Mouse (Mus musculus) C2C12 (cell line): Measurements from ENCODE around the gene Dst. TPM values are rescaled to one million over a fixed set of nuclear protein-coding genes. Genes with fewer than 3 reads are reported as not detected.

Experiments used
- H3K27me3 ChIP-seq: one replicate; pipeline ENCODE4 v1.6.1; 2011; ENCODE audit not compliant: control insufficient read depth, insufficient read depth, insufficient read length
- H3K36me3 ChIP-seq: one replicate; pipeline ENCODE4 v1.6.1; 2011; ENCODE audit not compliant: control insufficient read depth, insufficient read depth
- H3K4me3 ChIP-seq: one replicate; pipeline ENCODE4 v1.5.1; 2011; ENCODE audit warnings: mild to moderate bottlenecking, control low read depth; ENCODE audit not compliant: poor library complexity, insufficient read depth, severe bottlenecking
- H3K79me2 ChIP-seq: one replicate; pipeline ENCODE4 v1.6.1; 2011; ENCODE audit not compliant: control insufficient read depth, insufficient read depth
- H3K79me3 ChIP-seq: one replicate; pipeline ENCODE4 v1.6.1; 2011; ENCODE audit warnings: low read depth, control low read depth
- H3ac ChIP-seq: one replicate; pipeline ENCODE3; 2011; ENCODE audit warnings: low read depth; ENCODE audit not compliant: control insufficient read depth, insufficient read length
- CEBPB ChIP-seq: IDR thresholded peaks from one replicate; pipeline ENCODE4 v1.6.1; 2011; ENCODE audit warnings: low read depth, mild to moderate bottlenecking, control low read depth, moderate library complexity
- CTCF ChIP-seq: IDR thresholded peaks from one replicate; pipeline ENCODE4 v1.5.1; 2011; ENCODE audit not compliant: control insufficient read depth, insufficient read depth, insufficient read length
- FOSL1 ChIP-seq: IDR thresholded peaks from one replicate; pipeline ENCODE4 v1.8.0; 2011; ENCODE audit warnings: mild to moderate bottlenecking, low read length; ENCODE audit not compliant: poor library complexity, insufficient read depth, severe bottlenecking
- MAX ChIP-seq: IDR thresholded peaks from one replicate; pipeline ENCODE4 v1.6.1; 2011; ENCODE audit warnings: mild to moderate bottlenecking, control low read depth
- MYOD1 ChIP-seq: IDR thresholded peaks from one replicate; pipeline ENCODE4 v1.6.1; 2011; ENCODE audit warnings: low read depth; ENCODE audit not compliant: control insufficient read depth, insufficient read length
- MYOG ChIP-seq: IDR thresholded peaks from one replicate; pipeline ENCODE4 v1.6.1; 2011; ENCODE audit not compliant: control insufficient read depth, insufficient read length; ENCODE audit errors: extremely low read depth
- USF1 ChIP-seq: IDR thresholded peaks from one replicate; pipeline ENCODE4 v1.6.1; 2011; ENCODE audit warnings: low read depth, mild to moderate bottlenecking, control low read depth, moderate library complexity
- polyA plus RNA-seq: library from polyadenylated mRNA; unstranded; fragments of >200 nt; fragmentation: generic; extraction: Trizol; gene quantifications from one replicate; pipeline ENCODE4 v1.2.1, GENCODE M21; 2012; ENCODE audit warnings: missing spikeins

Dst gene
- polyA plus RNA-seq, 1 experiment, result 26.5 TPM

- Histone ChIP-seq H3ac (no peak overlapping the region), H3K4me3 (no peak overlapping the region), H3K79me2 (peaks cover 63% of the 10 kb centered on the region), H3K79me3 (peaks cover 47% of the 10 kb centered on the region), H3K27me3 (no peaks in the 10 kb centered on the region), H3K36me3 (no peaks in the 10 kb centered on the region)
- TF ChIP-seq MYOG (no peak), USF1 (no peak), MYOD1 (no peak), CEBPB (no peak), CTCF (no peak), FOSL1 (no peak), MAX (no peak)
Observed at GRCm38 (mm10) chr1:34076701-34077421, 168.8 kb downstream of the Dst start.

- Histone ChIP-seq H3ac (no peak overlapping the region), H3K4me3 (no peak overlapping the region), H3K79me2 (peaks cover 57% of the 10 kb centered on the region), H3K27me3 (no peaks in the 10 kb centered on the region), H3K36me3 (no peaks in the 10 kb centered on the region), H3K79me3 (peaks cover 41% of the 10 kb centered on the region)
- TF ChIP-seq MYOG, result no peak
- TF ChIP-seq FOSL1, result no peak
- no peak for TF ChIP-seq USF1
- no peak for TF ChIP-seq MYOD1
- TF ChIP-seq CTCF, result no peak
- no peak for TF ChIP-seq MAX
- TF ChIP-seq CEBPB, result no peak
Observed at GRCm38 (mm10) chr1:34077422-34077790, 169.4 kb downstream of the Dst start.

GRCm38 (mm10) chr1:34077941-34078340 lies 169.9 kb downstream of the Dst start:
- TF ChIP-seq MYOG (no peak), FOSL1 (no peak), CEBPB (no peak), MAX (no peak), CTCF (no peak)
- Histone ChIP-seq H3K79me3 (peaks cover 37% of the 10 kb centered on the region), H3ac (no peak overlapping the region), H3K36me3 (no peaks in the 10 kb centered on the region), H3K27me3 (no peaks in the 10 kb centered on the region), H3K79me2 (peaks cover 52% of the 10 kb centered on the region), H3K4me3 (no peak overlapping the region)

DNA sequence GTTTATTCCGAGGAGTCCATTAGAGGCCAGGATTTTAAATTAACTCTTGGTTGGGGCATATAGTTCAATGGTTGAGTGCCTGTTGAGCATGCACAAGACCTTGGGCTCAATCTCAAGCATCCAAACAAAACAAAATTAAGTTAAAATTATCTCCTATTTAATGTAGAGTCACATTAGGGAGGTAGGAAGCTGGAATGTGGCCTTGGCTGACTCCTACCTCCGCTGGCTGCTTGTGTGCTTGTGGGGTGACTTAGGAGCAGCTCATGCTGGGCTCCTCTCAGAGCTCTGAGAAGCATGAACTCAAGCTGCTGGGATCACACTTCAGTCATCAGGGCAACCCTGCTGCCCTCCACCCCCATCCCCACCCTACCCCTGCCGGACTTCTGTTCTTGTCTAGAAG lies 181.0 kb downstream of the Dst start:
- TF ChIP-seq MAX, result no peak
- no peak for TF ChIP-seq USF1
- H3K4me3 ChIP-seq, result no peak overlapping the region
- peaks cover 45% of the 10 kb centered on the region for H3K36me3 ChIP-seq
- peaks cover 65% of the 10 kb centered on the region for H3K79me2 ChIP-seq
- peaks cover 22% of the 10 kb centered on the region for H3K79me3 ChIP-seq
- no peaks in the 10 kb centered on the region for H3K27me3 ChIP-seq
- H3ac ChIP-seq, result no peak overlapping the region

GRCm38 (mm10) chr1:34090700-34091099 lies 182.7 kb downstream of the Dst start:
- H3K36me3 ChIP-seq, result peaks cover 42% of the 10 kb centered on the region
- H3K27me3 ChIP-seq, result no peaks in the 10 kb centered on the region
- H3ac ChIP-seq, result no peak overlapping the region
- H3K79me2 ChIP-seq, result peaks cover 68% of the 10 kb centered on the region
- no peak overlapping the region for H3K4me3 ChIP-seq
- peaks cover 16% of the 10 kb centered on the region for H3K79me3 ChIP-seq
- TF ChIP-seq MYOG (no peak), MAX (no peak), CEBPB (no peak), MYOD1 (no peak), FOSL1 (no peak), USF1 (no peak), CTCF (no peak)

- Histone ChIP-seq H3K36me3 (peaks cover 14% of the 10 kb centered on the region), H3ac (no peak overlapping the region), H3K27me3 (no peaks in the 10 kb centered on the region), H3K4me3 (no peak overlapping the region), H3K79me2 (peaks cover 80% of the 10 kb centered on the region), H3K79me3 (peaks cover 28% of the 10 kb centered on the region)
- TF ChIP-seq MYOG (no peak), CEBPB (no peak), USF1 (no peak), MAX (no peak), CTCF (no peak), MYOD1 (no peak), FOSL1 (no peak)
Observed at GRCm38 (mm10) chr1:34093652-34094051, 185.6 kb downstream of the Dst start.
